Mouse (Mus musculus): ENCODE data around the gene Rpusd4.

GRCm38 (mm10) chr9:35228671-35229070 is 39.0 kb upstream of the Rpusd4 start:
- no peak for TF ChIP-seq MAFK (IDR thresholded peaks at IDR 0.05; ENCODE audit: insufficient read depth, low read depth, low read length)
- no peak for TF ChIP-seq ZNF384 (IDR thresholded peaks at IDR 0.05; ENCODE audit: low read depth, low read length)
- no peak for TF ChIP-seq HCFC1 (IDR thresholded peaks at IDR 0.05; ENCODE audit: borderline replicate concordance, insufficient read depth, low read length)
